Mouse (Mus musculus) brown adipose tissue, adult 24 weeks (tissue): ENCODE results near the gene Adgrd1. TPM values are rescaled to one million over a fixed set of nuclear protein-coding genes. Genes with fewer than 3 reads are reported as not detected.

ENCODE experiments used
- H3K27ac ChIP-seq: fragments of 200-500 bp; replicated peaks from 2 replicates; pipeline ENCODE4 v1.5.1; 2012; ENCODE audit warnings: low read depth, mild to moderate bottlenecking, low read length
- H3K4me1 ChIP-seq: fragments of 200-500 bp; 2 replicates; pipeline ENCODE4 v1.6.1; 2012; ENCODE audit warnings: low read length, mixed read lengths; ENCODE audit not compliant: control insufficient read depth, insufficient read depth, insufficient read length
- H3K4me3 ChIP-seq: fragments of 200-500 bp; 2 replicates; pipeline ENCODE4 v1.5.1; 2012; ENCODE audit warnings: low read depth, mild to moderate bottlenecking, low read length, moderate library complexity; ENCODE audit not compliant: insufficient read depth
- polyA plus RNA-seq: library from polyadenylated mRNA; stranded (reverse); fragments of >200 nt; gene quantifications from 2 replicates; pipeline ENCODE4 v1.2.4, GENCODE M21; 2012; ENCODE audit not compliant: missing spikeins, insufficient read depth, insufficient read length

The Adgrd1 gene
- polyA plus RNA-seq, 1 experiment, result 6.1 TPM

DNA sequence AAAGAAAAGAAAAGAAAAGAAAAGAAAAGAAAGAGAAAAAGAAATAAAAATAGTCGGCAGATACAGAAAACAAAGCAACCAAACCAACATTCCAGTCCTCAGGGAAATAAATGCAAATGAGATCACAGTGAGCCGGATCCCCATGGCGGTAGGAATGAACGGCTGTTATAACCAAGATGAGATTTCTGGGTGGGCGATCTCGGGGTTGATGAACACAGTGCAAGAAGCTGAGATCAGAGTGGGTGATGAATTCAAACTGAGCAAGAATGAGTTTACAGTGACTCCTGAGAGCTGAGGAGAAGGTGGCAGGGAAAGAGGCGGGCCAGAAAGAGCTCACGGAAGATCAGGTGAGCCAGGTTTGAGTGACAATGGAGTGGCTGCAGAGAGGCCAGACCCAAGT, 66.9 kb downstream of the Adgrd1 start:
- Histone ChIP-seq H3K4me3 (no peak overlapping the region), H3K27ac (no peak overlapping the region), H3K4me1 (no peaks in the 10 kb centered on the region)

DNA sequence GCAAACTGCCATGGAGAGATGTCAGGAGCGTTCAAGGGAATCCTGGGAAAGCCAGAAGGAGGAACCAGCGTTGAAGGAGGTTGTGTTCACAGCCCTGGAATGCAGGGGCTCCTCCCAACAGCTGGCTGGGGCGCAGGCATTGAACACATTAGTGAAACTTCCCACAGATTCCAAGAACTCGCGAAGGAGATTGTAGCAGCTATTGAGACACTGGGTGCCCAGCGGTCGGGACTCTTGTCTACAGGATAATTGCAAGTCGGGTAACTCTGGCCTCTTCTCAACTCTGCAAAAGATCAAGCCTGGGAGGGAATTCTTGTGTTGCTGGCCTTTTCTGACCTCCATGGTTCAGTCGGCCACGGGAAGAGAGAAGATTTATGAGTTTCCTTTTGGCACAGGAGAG, 67.5 kb downstream of the Adgrd1 start:
- Histone ChIP-seq H3K27ac (0 out of 2 replicates have a peak overlapping the region, but pooled peaks have one; percentile 12), H3K4me3 (no peak overlapping the region), H3K4me1 (no peaks in the 10 kb centered on the region)

- Histone ChIP-seq H3K4me3 (no peak overlapping the region), H3K4me1 (no peaks in the 10 kb centered on the region), H3K27ac (no peak overlapping the region)
Measured at GRCm38 (mm10) chr5:129164911-129165584, 68.5 kb downstream of the Adgrd1 start.

DNA sequence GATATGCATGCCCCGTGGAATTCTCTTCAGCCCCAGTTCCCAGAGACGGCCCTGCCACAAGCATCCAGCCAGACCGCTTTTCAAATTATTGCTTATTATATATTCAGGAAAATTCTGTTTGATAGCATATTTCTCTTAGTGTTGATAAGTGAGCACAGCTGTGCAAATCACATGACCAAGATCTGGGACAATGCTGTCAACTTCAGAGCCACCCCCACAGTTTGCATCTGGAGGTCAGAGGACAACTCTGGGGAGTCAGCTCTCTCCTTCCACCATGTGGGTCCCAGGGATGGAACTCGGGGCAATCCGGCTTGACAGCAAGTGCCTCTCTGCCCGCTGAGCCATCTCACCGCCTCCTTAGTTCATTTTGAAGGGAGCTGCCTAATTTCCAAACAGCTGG, 69.0 kb downstream of the Adgrd1 start:
- H3K4me3 ChIP-seq, result no peak overlapping the region
- no peaks in the 10 kb centered on the region for H3K4me1 ChIP-seq
- no peak overlapping the region for H3K27ac ChIP-seq

- no peak overlapping the region for H3K4me3 ChIP-seq
- no peak overlapping the region for H3K27ac ChIP-seq
- H3K4me1 ChIP-seq, result no peaks in the 10 kb centered on the region
Measured at GRCm38 (mm10) chr5:129169090-129169489, 72.5 kb downstream of the Adgrd1 start.

DNA sequence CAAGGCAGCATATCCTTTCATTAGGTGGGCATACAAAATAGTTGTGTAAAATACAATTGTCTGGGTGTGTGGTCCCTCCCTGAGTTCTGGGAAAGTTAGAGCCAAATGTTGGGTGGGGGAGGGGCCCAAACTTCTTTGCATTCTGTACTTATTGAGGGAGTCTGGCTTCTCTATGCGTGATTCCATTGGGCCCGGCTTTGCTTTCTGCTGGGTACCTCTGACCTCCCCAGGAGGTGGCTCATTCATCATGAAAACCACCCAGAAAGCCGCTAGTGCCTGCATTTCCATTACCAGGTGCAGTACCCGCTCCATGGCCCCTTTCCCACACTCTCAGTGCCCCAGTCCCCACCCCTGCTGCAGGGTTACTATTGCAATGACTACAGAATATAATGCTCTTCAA, 73.0 kb downstream of the Adgrd1 start:
- no peak overlapping the region for H3K4me3 ChIP-seq
- H3K4me1 ChIP-seq, result no peaks in the 10 kb centered on the region
- H3K27ac ChIP-seq, result no peak overlapping the region

- Histone ChIP-seq H3K4me1 (no peaks in the 10 kb centered on the region), H3K27ac (no peak overlapping the region), H3K4me3 (no peak overlapping the region)
Measured at GRCm38 (mm10) chr5:129172533-129172932, 76.0 kb downstream of the Adgrd1 start.

GRCm38 (mm10) chr5:129175925-129176324, 79.4 kb downstream of the Adgrd1 start:
- Histone ChIP-seq H3K4me3 (no peak overlapping the region), H3K4me1 (no peaks in the 10 kb centered on the region)

GRCm38 (mm10) chr5:129177697-129178511, 81.4 kb downstream of the Adgrd1 start:
- H3K4me3 ChIP-seq, result peak overlapping the region; percentile 58
- H3K4me1 ChIP-seq, result no peaks in the 10 kb centered on the region
- no peak overlapping the region for H3K27ac ChIP-seq

More at GRCm38 (mm10) chr5:129175925-129176324, 79.4 kb downstream of the Adgrd1 start:
- H3K27ac ChIP-seq, result no peak overlapping the region

GRCm38 (mm10) chr5:129179356-129179755, 82.8 kb downstream of the Adgrd1 start:
- no peak overlapping the region for H3K4me3 ChIP-seq
- no peak overlapping the region for H3K27ac ChIP-seq
- H3K4me1 ChIP-seq, result no peaks in the 10 kb centered on the region

- H3K27ac ChIP-seq, result no peak overlapping the region
- no peak overlapping the region for H3K4me3 ChIP-seq
- no peaks in the 10 kb centered on the region for H3K4me1 ChIP-seq
Measured at GRCm38 (mm10) chr5:129179995-129180714, 83.6 kb downstream of the Adgrd1 start.

GRCm38 (mm10) chr5:129180715-129181228, 84.2 kb downstream of the Adgrd1 start:
- no peak overlapping the region for H3K4me3 ChIP-seq
- H3K27ac ChIP-seq, result no peak overlapping the region
- no peaks in the 10 kb centered on the region for H3K4me1 ChIP-seq

DNA sequence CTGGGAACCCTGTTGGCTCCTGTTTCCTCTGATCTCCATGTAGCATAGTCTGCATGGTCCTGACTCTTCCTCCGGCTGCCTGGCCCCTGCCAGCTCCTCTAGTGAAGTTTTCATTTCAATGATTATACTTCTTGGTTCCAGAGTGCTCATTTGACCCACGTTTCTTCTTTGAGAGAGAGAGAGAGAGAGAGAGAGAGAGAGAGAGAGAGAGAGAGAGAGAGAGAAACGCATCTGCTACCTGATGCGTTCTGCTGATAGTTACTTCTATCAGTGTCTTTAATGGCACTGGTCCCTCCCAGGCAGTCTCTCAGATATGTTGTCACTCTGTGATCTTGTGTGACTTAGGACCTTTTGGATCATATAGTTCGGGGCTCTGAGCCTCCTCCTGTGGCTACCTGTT, 84.9 kb downstream of the Adgrd1 start:
- H3K4me1 ChIP-seq, result no peaks in the 10 kb centered on the region
- no peak overlapping the region for H3K4me3 ChIP-seq
- no peak overlapping the region for H3K27ac ChIP-seq

DNA sequence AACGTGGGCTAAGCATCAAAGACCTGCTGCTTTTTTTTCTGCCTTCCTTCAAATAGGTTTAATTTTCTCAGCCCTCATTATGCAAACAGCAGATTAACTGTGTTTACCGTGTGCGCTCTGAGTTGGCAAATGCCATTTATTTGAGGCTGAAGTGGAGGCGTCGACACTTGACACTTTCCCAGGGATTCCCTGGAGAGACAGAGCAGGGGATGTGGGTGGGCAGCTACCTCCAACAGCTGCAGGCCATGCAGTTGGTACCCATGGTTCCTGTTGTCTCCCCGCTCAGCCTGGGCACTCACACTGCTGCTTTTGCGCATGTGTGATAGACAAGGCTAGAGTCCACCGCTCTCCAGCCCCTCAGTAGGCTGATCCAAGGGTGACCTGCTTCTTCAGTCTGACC, 86.0 kb downstream of the Adgrd1 start:
- no peak overlapping the region for H3K27ac ChIP-seq
- H3K4me3 ChIP-seq, result no peak overlapping the region
- H3K4me1 ChIP-seq, result no peaks in the 10 kb centered on the region

GRCm38 (mm10) chr5:129186260-129186659, 89.7 kb downstream of the Adgrd1 start:
- Histone ChIP-seq H3K4me3 (no peak overlapping the region), H3K4me1 (no peaks in the 10 kb centered on the region), H3K27ac (no peak overlapping the region)
